8 mouse cellular contexts compared by ENCODE assay signal in the genomic region with DNA sequence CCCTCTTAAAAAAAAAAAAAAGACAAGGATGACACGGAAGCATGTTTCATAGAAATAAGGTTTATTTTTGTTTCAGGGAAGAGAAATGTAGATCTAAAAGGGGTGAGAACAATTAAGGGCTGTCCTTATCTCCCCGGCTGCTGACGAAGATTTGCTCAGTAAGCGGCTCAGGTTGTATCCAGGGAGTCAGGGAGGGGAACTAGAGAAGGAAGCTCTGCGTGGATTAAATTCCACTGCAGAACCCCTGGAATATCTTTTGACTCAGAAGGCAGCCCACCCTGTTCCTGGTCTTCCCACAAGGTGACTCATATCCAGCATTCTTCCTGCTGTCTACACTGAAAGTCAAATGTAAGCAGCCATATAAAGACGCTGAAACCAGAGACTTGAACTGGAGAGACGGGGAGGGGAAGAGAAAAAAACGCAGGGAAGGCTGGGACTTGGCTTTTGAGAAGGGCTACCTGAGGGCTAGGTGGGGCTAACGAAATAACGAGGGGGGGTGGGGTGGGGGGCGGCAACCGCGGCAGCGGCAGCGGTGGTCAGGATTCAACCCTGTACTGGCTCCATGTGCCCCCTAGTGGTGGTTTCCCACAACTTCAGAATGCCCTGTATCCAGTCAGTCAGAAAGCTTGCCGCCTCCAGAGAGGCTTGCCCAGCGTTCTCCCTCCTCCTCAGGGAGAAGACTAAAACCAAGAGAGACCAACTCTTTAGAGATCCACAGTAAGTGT. TPM values are rescaled to one million over a fixed set of nuclear protein-coding genes. Genes with fewer than 3 reads are reported as not detected.
DNase-seq lines count a peak whose midpoint lies in the region; ATAC-seq and TF ChIP-seq lines count a peak whose summit lies in the region.

No protein-coding gene starts in this region.

- H3K36me3 ChIP-seq in forebrain, embryonic 15.5 days = peaks cover 49% of the 10 kb centered on the region
- H3K36me3 ChIP-seq in hindbrain, embryonic 13.5 days = peaks cover 60% of the 10 kb centered on the region

- peaks cover 2% of the 10 kb centered on the region; the same call in 1 of the 2 replicates for H3K9me3 ChIP-seq in forebrain, embryonic 15.5 days
- H3K9me3 ChIP-seq in hindbrain, embryonic 13.5 days = peaks cover 10% of the 10 kb centered on the region; the same call in 1 of the 2 replicates

- peak; percentile 65 for TF ChIP-seq CTCF in cerebellum, adult 2 months (IDR thresholded peaks at IDR 0.05; ENCODE audit: borderline replicate concordance, insufficient read depth, low read depth, low read length)

- peaks cover 24% of the 10 kb centered on the region for H3K4me1 ChIP-seq in cerebellum, adult 2 months (ENCODE audit: control insufficient read depth, insufficient read depth, low read length)
- peaks cover 20% of the 10 kb centered on the region for H3K4me1 ChIP-seq in forebrain, embryonic 15.5 days
- H3K4me1 ChIP-seq in hindbrain, embryonic 13.5 days (replicated peaks) = peaks cover 30% of the 10 kb centered on the region

- peak overlapping the region; percentile 30 for H3K4me2 ChIP-seq in forebrain, embryonic 15.5 days (replicated peaks)
- peak overlapping the region; percentile 30; the same call in 1 of the 2 replicates for H3K4me2 ChIP-seq in hindbrain, embryonic 13.5 days

- 20% methylated on average over 17 of the region's 17 CpGs for WGBS in cerebellum, adult 2 months
- WGBS in forebrain, embryonic 15.5 days = 19% methylated on average over 17 of the region's 17 CpGs
- 20% methylated on average over 17 of the region's 17 CpGs for WGBS in hindbrain, embryonic 13.5 days

- no peak overlapping the region for H3K9ac ChIP-seq in forebrain, embryonic 15.5 days (replicated peaks)
- H3K9ac ChIP-seq in hindbrain, embryonic 13.5 days = peak overlapping the region; percentile 35; the same call in 1 of the 2 replicates

- H3K27me3 ChIP-seq in cerebellum, adult 2 months (ENCODE audit: control insufficient read depth, insufficient read depth, low read length) = no peaks in the 10 kb centered on the region
- H3K27me3 ChIP-seq in forebrain, embryonic 15.5 days = no peaks in the 10 kb centered on the region
- no peaks in the 10 kb centered on the region for H3K27me3 ChIP-seq in hindbrain, embryonic 13.5 days

- peak overlapping the region; percentile 42 for H3K4me3 ChIP-seq in cerebellum, adult 2 months (replicated peaks; ENCODE audit: insufficient read depth, low read depth, low read length)
- H3K4me3 ChIP-seq in forebrain, embryonic 15.5 days = peak overlapping the region; percentile 16; the same call in 1 of the 2 replicates
- H3K4me3 ChIP-seq in hindbrain, embryonic 13.5 days = 0 out of 2 replicates have a peak overlapping the region, but pooled peaks have one; percentile 11

- peak overlapping the region; percentile 73 for H3K27ac ChIP-seq in cerebellum, adult 2 months (ENCODE audit: insufficient read depth, low read length)
- H3K27ac ChIP-seq in forebrain, embryonic 15.5 days (replicated peaks) = no peak overlapping the region
- H3K27ac ChIP-seq in hindbrain, embryonic 13.5 days = 0 out of 2 replicates have a peak overlapping the region, but pooled peaks have one; percentile 30

- TF ChIP-seq POLR2A in cerebellum, adult 2 months (IDR thresholded peaks at IDR 0.05; ENCODE audit: borderline replicate concordance, insufficient read depth, low read length) = no peak

- peak; percentile 84 for DNase-seq in R1 (ENCODE audit: low read depth, low spot score)
- DNase-seq in cerebellum, adult 2 months = peak; percentile 81
- peak; percentile 63 to 83 for DNase-seq in layer of hippocampus, postnatal 14 days (ENCODE audit: low spot score in 2 of 2)
- peak; percentile 87 for DNase-seq in lung, postnatal 36 days
- peak; percentile 85 for DNase-seq in retina, postnatal 1 day
- no peak for DNase-seq in yolk sac, embryonic 10.5 days (ENCODE audit: low spot score)

- ATAC-seq in forebrain, embryonic 15.5 days (replicated peaks) = peak; percentile 65
- peak; percentile 63; the same call in 1 of the 2 replicates for ATAC-seq in hindbrain, embryonic 13.5 days (ENCODE audit: low FRiP score)

RNA-seq across cellular contexts. Expression of gene Def8, which starts 1.1 kb away (rescaled TPM):
- polyA plus RNA-seq in cerebellum, adult 2 months (2012; rRNA removed) = 73.1 and 73.4 TPM in 2 replicates
- polyA plus RNA-seq in forebrain, embryonic 15.5 days (2015; fragmentation: Nextera tagmentation; extraction: Ambion mirVana) = 43.3 and 46.3 TPM in 2 replicates
- polyA plus RNA-seq in hindbrain, embryonic 13.5 days (2015; fragmentation: Nextera tagmentation; extraction: Ambion mirVana) = 42.2 and 44.3 TPM in 2 replicates
- 10 to 100 TPM; 72.0 to 78.2 TPM for total RNA-seq in layer of hippocampus, postnatal 14 days (2021)

RNA-seq across cellular contexts. Expression of gene Tubb3, which starts 11.0 kb away (rescaled TPM):
- polyA plus RNA-seq in cerebellum, adult 2 months (2012; rRNA removed) = 670 and 684 TPM in 2 replicates
- polyA plus RNA-seq in forebrain, embryonic 15.5 days (2015; fragmentation: Nextera tagmentation; extraction: Ambion mirVana) = 1,822 and 1,823 TPM in 2 replicates
- polyA plus RNA-seq in hindbrain, embryonic 13.5 days (2015; fragmentation: Nextera tagmentation; extraction: Ambion mirVana) = 1,817 and 1,895 TPM in 2 replicates
- total RNA-seq in layer of hippocampus, postnatal 14 days (2021) = 100 to 1,000 TPM; 559 to 591 TPM

RNA-seq across cellular contexts. Expression of gene Mc1r, which starts 15.3 kb away (rescaled TPM):
- polyA plus RNA-seq in cerebellum, adult 2 months (2012; rRNA removed) = 0.05 and 0.06 TPM in 2 replicates
- 0.15 and 0.23 TPM in 2 replicates for polyA plus RNA-seq in forebrain, embryonic 15.5 days (2015; fragmentation: Nextera tagmentation; extraction: Ambion mirVana)
- polyA plus RNA-seq in hindbrain, embryonic 13.5 days (2015; fragmentation: Nextera tagmentation; extraction: Ambion mirVana) = 0.17 TPM in 2 replicates
- under 1 TPM in 1 of 2 experiments, not detected in 1; 0.10 TPM for total RNA-seq in layer of hippocampus, postnatal 14 days (2021)

RNA-seq across cellular contexts. Expression of gene Tcf25, which starts 48.7 kb away (rescaled TPM):
- 691 and 692 TPM in 2 replicates for polyA plus RNA-seq in cerebellum, adult 2 months (2012; rRNA removed)
- polyA plus RNA-seq in forebrain, embryonic 15.5 days (2015; fragmentation: Nextera tagmentation; extraction: Ambion mirVana) = 252 and 259 TPM in 2 replicates
- polyA plus RNA-seq in hindbrain, embryonic 13.5 days (2015; fragmentation: Nextera tagmentation; extraction: Ambion mirVana) = 273 and 284 TPM in 2 replicates
- total RNA-seq in layer of hippocampus, postnatal 14 days (2021) = 100 to 1,000 TPM; 490 to 516 TPM

RNA-seq across cellular contexts. Expression of gene Afg3l1, which starts 55.5 kb away (rescaled TPM):
- 28.2 and 32.5 TPM in 2 replicates for polyA plus RNA-seq in cerebellum, adult 2 months (2012; rRNA removed)
- polyA plus RNA-seq in forebrain, embryonic 15.5 days (2015; fragmentation: Nextera tagmentation; extraction: Ambion mirVana) = 59.5 and 62.4 TPM in 2 replicates
- 57.8 and 62.4 TPM in 2 replicates for polyA plus RNA-seq in hindbrain, embryonic 13.5 days (2015; fragmentation: Nextera tagmentation; extraction: Ambion mirVana)
- total RNA-seq in layer of hippocampus, postnatal 14 days (2021) = 10 to 100 TPM; 31.2 to 32.5 TPM
